Mouse (Mus musculus) gastrocnemius, adult 8-10 months (tissue): Measurements from ENCODE around the gene Aes. TPM values are rescaled to one million over a fixed set of nuclear protein-coding genes. Genes with fewer than 3 reads are reported as not detected.

Source experiments
- DNase-seq, 2 experiments: peaks; one replicate each; pipeline ENCODE4 v3.0.0; 2022; ENCODE audit warnings: low spot score in 2 of 2
- total RNA-seq, 4 experiments: library from RNA; stranded (reverse); gene quantifications; 2 replicates each; pipeline ENCODE4 v1.2.4; 2022

Gene Aes
- total RNA-seq, 4 experiments from 2014 or later = 851 to 988 (median 920) TPM

- DNase-seq = peak in 1 of 2 experiments; percentile 42
Measured at GRCm38 (mm10) chr10:81597137-81597950, 38.1 kb downstream of the Aes start.

- DNase-seq = no peak
Measured at GRCm38 (mm10) chr10:81598342-81598741, 39.1 kb downstream of the Aes start.

- DNase-seq = no peak
Measured at GRCm38 (mm10) chr10:81598871-81599270, 39.6 kb downstream of the Aes start.

- no peak for DNase-seq
Measured at GRCm38 (mm10) chr10:81599630-81600029, 40.3 kb downstream of the Aes start.

- DNase-seq = no peak
Measured at GRCm38 (mm10) chr10:81600096-81600495, 40.8 kb downstream of the Aes start.

GRCm38 (mm10) chr10:81600738-81601203 lies 41.5 kb downstream of the Aes start, which contains the start of gene Tle6:
Gene Tle6 (minus strand): TSS chr10:81601073.
- peak; percentile 95 for DNase-seq

- no peak for DNase-seq
Measured at GRCm38 (mm10) chr10:81601396-81601905, 42.2 kb downstream of the Aes start.

- DNase-seq = no peak
Measured at GRCm38 (mm10) chr10:81602741-81603151, 43.5 kb downstream of the Aes start.

GRCm38 (mm10) chr10:81604019-81604967 lies 45.0 kb downstream of the Aes start:
- DNase-seq = no peak

GRCm38 (mm10) chr10:81604968-81605665 lies 45.8 kb downstream of the Aes start:
- DNase-seq = peak; percentile 67 to 81

- no peak for DNase-seq
Measured at GRCm38 (mm10) chr10:81605666-81605973, 46.3 kb downstream of the Aes start.

GRCm38 (mm10) chr10:81605974-81606751 lies 46.9 kb downstream of the Aes start, which contains the start of gene BC025920:
Gene BC025920 (plus strand): TSS chr10:81606270.
- peak; percentile 90 to 94 for DNase-seq

- DNase-seq = no peak
Measured at GRCm38 (mm10) chr10:81608308-81608707, 49.0 kb downstream of the Aes start.

- no peak for DNase-seq
Measured at GRCm38 (mm10) chr10:81612779-81613178, 53.5 kb downstream of the Aes start.

GRCm38 (mm10) chr10:81615486-81615885 lies 56.2 kb downstream of the Aes start:
- no peak for DNase-seq

Other genes starting within 250 kb of the Aes start
- gene Cactin, start 238.4 kb upstream of the Aes start, total RNA-seq = 10 to 100 TPM in 1 of 4 experiments, 1 to 10 TPM in 3; 9.4 to 11.3 (median 9.8) TPM
- gene Tbxa2r, start 230.8 kb upstream of the Aes start, total RNA-seq = under 1 TPM; 0.12 to 0.36 (median 0.19) TPM
- 1 to 10 TPM in 1 of 4 experiments, under 1 TPM in 3; 0.46 to 1.2 (median 0.73) TPM for gene Gipc3, start 216.2 kb upstream of the Aes start, total RNA-seq
- gene Hmg20b, start 209.0 kb upstream of the Aes start, total RNA-seq = 10 to 100 TPM; 16.9 to 22.8 (median 21.1) TPM
- 1 to 10 TPM; 1.7 to 3.1 (median 2.1) TPM for gene Mfsd12, start 202.0 kb upstream of the Aes start, total RNA-seq
- under 1 TPM; 0.22 to 0.68 (median 0.60) TPM for gene 4930404N11Rik, start 193.7 kb upstream of the Aes start, total RNA-seq
- 10 to 100 TPM; 14.8 to 18.5 (median 16.6) TPM for gene Fzr1, start 181.0 kb upstream of the Aes start, total RNA-seq
- gene Dohh, start 175.1 kb upstream of the Aes start, total RNA-seq = 10 to 100 TPM; 46.5 to 50.1 (median 47.4) TPM
- 1 to 10 TPM in 2 of 4 experiments, under 1 TPM in 2; 0.59 to 1.8 (median 1.1) TPM for gene Gm48551, start 175.0 kb upstream of the Aes start, total RNA-seq
- gene Gm48552, start 170.5 kb upstream of the Aes start, total RNA-seq = 1 to 10 TPM in 2 of 4 experiments, under 1 TPM in 1, not detected in 1; 0.43 to 1.1 (median 1.1) TPM
- gene Smim24, start 166.4 kb upstream of the Aes start, total RNA-seq = not detected
- 100 to 1,000 TPM; 223 to 267 (median 235) TPM for gene Nfic, start 103.9 kb upstream of the Aes start, total RNA-seq
- gene Celf5, start 76.8 kb upstream of the Aes start, total RNA-seq = under 1 TPM in 2 of 4 experiments, not detected in 2; 0.05 to 0.31 TPM
- gene Ncln, start 63.1 kb upstream of the Aes start, total RNA-seq = 10 to 100 TPM; 41.6 to 49.3 (median 43.1) TPM
- gene S1pr4, start 59.4 kb upstream of the Aes start, total RNA-seq = 1 to 10 TPM in 1 of 4 experiments, under 1 TPM in 3; 0.27 to 1.0 (median 0.59) TPM
- under 1 TPM; 0.19 to 0.80 (median 0.24) TPM for gene Gna15, start 35.3 kb upstream of the Aes start, total RNA-seq
- gene Gna11, start 14.3 kb upstream of the Aes start, total RNA-seq = 10 to 100 TPM; 26.2 to 30.7 (median 28.4) TPM
- gene Tle2, start 15.1 kb downstream of the Aes start, total RNA-seq = 1 to 10 TPM; 3.1 to 4.3 (median 4.0) TPM
- gene Tle6, start 41.6 kb downstream of the Aes start, total RNA-seq = 1 to 10 TPM; 4.1 to 6.9 (median 5.3) TPM
- 1 to 10 TPM; 2.8 to 3.8 (median 3.0) TPM for gene BC025920, start 46.8 kb downstream of the Aes start, total RNA-seq
- 1 to 10 TPM; 3.1 to 5.4 (median 4.8) TPM for gene Sirt6, start 68.3 kb downstream of the Aes start, total RNA-seq
- gene Ankrd24, start 69.1 kb downstream of the Aes start, total RNA-seq = 10 to 100 TPM in 1 of 4 experiments, 1 to 10 TPM in 3; 8.1 to 11.8 (median 9.1) TPM
- gene Gm10778, start 89.6 kb downstream of the Aes start, total RNA-seq = 1 to 10 TPM; 1.3 to 2.1 (median 1.5) TPM
- 1 to 10 TPM; 4.1 to 5.2 (median 4.8) TPM for gene Zfp433, start 145.3 kb downstream of the Aes start, total RNA-seq
- gene Gm3055, start 211.7 kb downstream of the Aes start, total RNA-seq = under 1 TPM; 0.41 to 0.76 (median 0.54) TPM